27 mouse cellular contexts compared by ENCODE assay signal in the genomic region with DNA sequence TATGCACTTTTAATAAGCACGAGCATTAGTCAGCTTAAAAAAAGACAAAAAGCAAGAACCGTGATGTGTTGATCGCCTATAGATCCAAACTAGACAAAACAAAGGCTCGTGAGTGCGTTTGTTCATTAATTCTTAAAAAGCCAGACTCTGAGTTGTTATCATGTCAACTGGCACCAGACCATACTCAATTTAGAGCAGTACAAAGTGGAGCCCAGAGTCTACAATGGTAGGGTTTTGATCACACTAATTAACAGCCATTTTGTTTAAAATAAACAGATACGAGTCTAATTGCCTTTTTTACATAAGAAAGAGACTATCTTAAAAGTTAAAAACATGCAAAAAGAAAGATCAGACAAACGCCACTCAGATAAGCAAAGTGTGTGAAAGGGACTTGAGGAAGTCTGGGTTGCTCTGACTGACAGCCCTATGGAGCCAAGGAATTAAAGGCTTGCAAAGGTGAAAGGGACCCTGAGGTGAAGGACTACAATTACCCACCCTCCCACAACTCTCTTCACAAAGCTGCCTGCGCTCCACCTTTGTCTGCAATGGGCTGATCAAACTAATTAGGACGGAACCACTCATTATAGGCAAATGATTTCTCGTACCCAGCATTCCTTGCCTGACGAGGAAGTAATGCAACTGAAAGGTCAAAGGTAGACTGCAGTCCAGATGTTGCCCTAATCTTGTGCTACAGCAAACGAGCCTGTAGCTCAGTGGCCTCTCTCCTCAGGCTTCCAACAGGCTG.
DNase-seq lines count a peak whose midpoint lies in the region; ATAC-seq and TF ChIP-seq lines count a peak whose summit lies in the region.
"Had no signal": no experiment of that assay in that cellular context is flagged by ENCODE, and none has a peak within 500 bp of the region (broad histone marks: within the 10 kb centered on the region; RNA-seq: fewer than 3 reads in every experiment).

No protein-coding gene starts in this region.

- TF ChIP-seq POLR2A in liver, adult 2 months (IDR thresholded peaks at IDR 0.05; ENCODE audit: extremely low read depth, insufficient read depth, low read length) = no peak

- no peaks in the 10 kb centered on the region for H3K9me3 ChIP-seq in embryonic facial prominence, embryonic 10.5 days
- H3K9me3 ChIP-seq in forebrain, embryonic 16.5 days (ENCODE audit: control insufficient read depth, low read length) = no peaks in the 10 kb centered on the region
- H3K9me3 ChIP-seq in midbrain, embryonic 11.5 days (ENCODE audit: control insufficient read depth, low read length) = no peaks in the 10 kb centered on the region
- H3K9me3 ChIP-seq in kidney, embryonic 16.5 days (ENCODE audit: low read length) = no peaks in the 10 kb centered on the region
- H3K9me3 ChIP-seq: embryonic facial prominence, embryonic 12.5 days; midbrain, embryonic 10.5 days had no signal

- no peak for TF ChIP-seq CTCF in liver, adult 2 months (IDR thresholded peaks at IDR 0.05; ENCODE audit: low read depth, low read length)

- no peaks in the 10 kb centered on the region for H3K79me2 ChIP-seq in liver, adult 2 months (ENCODE audit: control insufficient read depth, insufficient read depth, low read length)

- no peaks in the 10 kb centered on the region for H3K27me3 ChIP-seq in liver, adult 2 months (ENCODE audit: control insufficient read depth, insufficient read depth, low read length)
- H3K27me3 ChIP-seq in embryonic facial prominence, embryonic 10.5 days (replicated peaks; ENCODE audit: low read depth, poor library complexity, severe bottlenecking) = no peaks in the 10 kb centered on the region
- no peaks in the 10 kb centered on the region for H3K27me3 ChIP-seq in forebrain, embryonic 16.5 days (replicated peaks; ENCODE audit: control insufficient read depth, insufficient read depth, low read length)
- no peaks in the 10 kb centered on the region for H3K27me3 ChIP-seq in midbrain, embryonic 11.5 days (ENCODE audit: control insufficient read depth, insufficient read depth, low read length)
- no peaks in the 10 kb centered on the region for H3K27me3 ChIP-seq in kidney, embryonic 16.5 days (ENCODE audit: insufficient read depth, low read length)
- H3K27me3 ChIP-seq: embryonic facial prominence, embryonic 12.5 days had no signal

- 82% methylated on average over 12 of the region's 12 CpGs for WGBS in liver, adult 2 months
- 47% methylated on average over 12 of the region's 12 CpGs for WGBS in embryonic facial prominence, embryonic 10.5 days
- WGBS in forebrain, embryonic 16.5 days = 7% methylated on average over 12 of the region's 12 CpGs
- WGBS in midbrain, embryonic 11.5 days = 66% methylated on average over 12 of the region's 12 CpGs
- WGBS in kidney, embryonic 16.5 days = 72% methylated on average over 12 of the region's 12 CpGs

- H3K27ac ChIP-seq in liver, adult 2 months (replicated peaks; ENCODE audit: insufficient read depth, low read depth, low read length) = no peak overlapping the region
- H3K27ac ChIP-seq in embryonic facial prominence, embryonic 10.5 days (replicated peaks) = no peak overlapping the region
- no peak overlapping the region for H3K27ac ChIP-seq in forebrain, embryonic 16.5 days (ENCODE audit: low read length)
- H3K27ac ChIP-seq in midbrain, embryonic 11.5 days (ENCODE audit: low read depth, low read length) = no peak overlapping the region
- no peak overlapping the region for H3K27ac ChIP-seq in kidney, embryonic 16.5 days (ENCODE audit: low read length)
- H3K27ac ChIP-seq: embryonic facial prominence, embryonic 12.5 days; left cerebral cortex, adult 2 months; liver, embryonic 14.5 days; macrophage; midbrain, embryonic 10.5 days had no signal

- H3K4me3 ChIP-seq in liver, adult 2 months (ENCODE audit: insufficient read depth, low read depth, low read length) = no peak overlapping the region
- no peak overlapping the region for H3K4me3 ChIP-seq in embryonic facial prominence, embryonic 10.5 days
- H3K4me3 ChIP-seq in forebrain, embryonic 16.5 days (replicated peaks; ENCODE audit: low read length) = no peak overlapping the region
- no peak overlapping the region for H3K4me3 ChIP-seq in midbrain, embryonic 11.5 days (ENCODE audit: low read depth, low read length)
- no peak overlapping the region for H3K4me3 ChIP-seq in kidney, embryonic 16.5 days (ENCODE audit: low read length)
- H3K4me3 ChIP-seq: embryonic facial prominence, embryonic 12.5 days; left cerebral cortex, adult 2 months; midbrain, embryonic 10.5 days had no signal

- no peaks in the 10 kb centered on the region for H3K4me1 ChIP-seq in liver, adult 2 months (ENCODE audit: control insufficient read depth, insufficient read depth, low read length)
- peaks cover 14% of the 10 kb centered on the region for H3K4me1 ChIP-seq in embryonic facial prominence, embryonic 10.5 days
- peaks cover 2% of the 10 kb centered on the region; the same call in 1 of the 2 replicates for H3K4me1 ChIP-seq in forebrain, embryonic 16.5 days (replicated peaks; ENCODE audit: control insufficient read depth, insufficient read depth, low read length)
- H3K4me1 ChIP-seq in midbrain, embryonic 11.5 days (ENCODE audit: control insufficient read depth, insufficient read depth, low read length) = no peaks in the 10 kb centered on the region
- peaks cover 5% of the 10 kb centered on the region; the same call in 1 of the 2 replicates for H3K4me1 ChIP-seq in kidney, embryonic 16.5 days (ENCODE audit: insufficient read depth, low read length)

- DNase-seq in liver, adult 2 months (ENCODE audit: extremely low read depth, low read depth, low spot score) = peak; percentile 4
- no peak for DNase-seq in liver
- DNase-seq in embryonic facial prominence, embryonic 10.5 days (ENCODE audit: low spot score) = peak; percentile 27
- no peak for DNase-seq in midbrain, embryonic 11.5 days (ENCODE audit: low spot score, missing footprints)
- no peak for DNase-seq in thymus, postnatal 36 days
- DNase-seq: adrenal gland, adult 2 months; B cell, adult 2 months; cerebellum, adult 8-10 months; cerebellum, postnatal 36 days; heart, postnatal 14 days; kidney, adult 8-10 months; kidney, postnatal 14 days; lung, adult 2 months; lung, postnatal 10 days; right cerebral cortex, adult 18-20 months; spleen, adult 18-20 months; thymus, postnatal 14 days had no signal

- H3K9ac ChIP-seq in liver, adult 2 months (ENCODE audit: low read depth, low read length) = no peak overlapping the region
- no peak overlapping the region for H3K9ac ChIP-seq in forebrain, embryonic 16.5 days (replicated peaks; ENCODE audit: low read depth, low read length)
- no peak overlapping the region for H3K9ac ChIP-seq in midbrain, embryonic 11.5 days (ENCODE audit: low read length)
- no peak overlapping the region for H3K9ac ChIP-seq in kidney, embryonic 16.5 days (replicated peaks; ENCODE audit: low read length)
- H3K9ac ChIP-seq: embryonic facial prominence, embryonic 12.5 days; liver, embryonic 14.5 days had no signal

- no peaks in the 10 kb centered on the region for H3K36me3 ChIP-seq in liver, adult 2 months (ENCODE audit: control insufficient read depth, insufficient read depth, low read length)
- H3K36me3 ChIP-seq in embryonic facial prominence, embryonic 10.5 days (replicated peaks) = no peaks in the 10 kb centered on the region
- H3K36me3 ChIP-seq in forebrain, embryonic 16.5 days (ENCODE audit: control insufficient read depth, insufficient read depth) = no peaks in the 10 kb centered on the region
- no peaks in the 10 kb centered on the region for H3K36me3 ChIP-seq in midbrain, embryonic 11.5 days (ENCODE audit: control insufficient read depth, insufficient read depth, low read length)
- H3K36me3 ChIP-seq in kidney, embryonic 16.5 days (ENCODE audit: insufficient read depth, low read length) = no peaks in the 10 kb centered on the region
- H3K36me3 ChIP-seq: embryonic facial prominence, embryonic 12.5 days; midbrain, embryonic 10.5 days had no signal

- H3K4me2 ChIP-seq in forebrain, embryonic 16.5 days (ENCODE audit: low read length) = no peak overlapping the region
- H3K4me2 ChIP-seq in midbrain, embryonic 11.5 days = no peak overlapping the region
- no peak overlapping the region for H3K4me2 ChIP-seq in kidney, embryonic 16.5 days (replicated peaks; ENCODE audit: low read depth, low read length)
- H3K4me2 ChIP-seq: embryonic facial prominence, embryonic 12.5 days had no signal

- ATAC-seq in forebrain, embryonic 16.5 days = peak; percentile 54; the same call in 1 of the 2 replicates
- no peak for ATAC-seq in midbrain, embryonic 11.5 days (ENCODE audit: low FRiP score)
- ATAC-seq in kidney, embryonic 16.5 days (ENCODE audit: low FRiP score, low TSS enrichment) = no peak
- ATAC-seq: activated CD4-positive, CD25-positive, alpha-beta regulatory T cell, adult 4 months; hindbrain, embryonic 16.5 days; midbrain, embryonic 16.5 days had no signal

Comparison
In these comparisons a context has a peak if more than half of its experiments do, and no peak if none do; other contexts are left out.
1. DNase-seq: peak in liver, adult 2 months (single experiment) and embryonic facial prominence, embryonic 10.5 days (single experiment); none in liver (single experiment), midbrain, embryonic 11.5 days (single experiment) and thymus, postnatal 36 days (0 of 2).